In the genomic region with DNA sequence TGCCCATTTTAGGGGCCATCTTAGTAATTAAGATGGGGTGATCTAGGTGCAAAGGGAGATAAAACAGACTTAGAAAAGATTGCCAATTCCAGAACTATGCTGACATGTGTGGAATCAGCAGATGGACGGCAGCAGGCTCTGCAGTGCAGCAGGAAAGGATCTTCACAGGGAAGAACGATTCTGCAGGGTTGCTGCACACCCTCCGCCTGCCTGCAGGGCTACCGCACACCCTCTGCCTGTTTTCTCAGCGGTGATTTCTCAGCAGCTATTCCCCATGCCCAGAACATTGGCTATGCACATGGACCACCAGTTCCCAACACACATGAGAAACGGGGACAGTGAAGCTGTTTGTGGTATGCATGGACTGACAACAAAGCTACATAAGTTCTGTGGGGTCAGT, we compare ENCODE assay signal across 29 mouse cellular contexts. TPM values are rescaled to one million over a fixed set of nuclear protein-coding genes. Genes with fewer than 3 reads are reported as not detected.
DNase-seq lines count a peak whose midpoint lies in the region; ATAC-seq and TF ChIP-seq lines count a peak whose summit lies in the region.
"Had no signal": no experiment of that assay in that cellular context is flagged by ENCODE, and none has a peak within 500 bp of the region (broad histone marks: within the 10 kb centered on the region; RNA-seq: fewer than 3 reads in every experiment).

No protein-coding gene starts in this region.

- H3K79me2 ChIP-seq in heart, adult 2 months (replicated peaks; ENCODE audit: control insufficient read depth, insufficient read depth, low read length) = no peaks in the 10 kb centered on the region

- intact Hi-C loops in heart, adult 2 months (cut with DNase I) = no loop called here

- no peaks in the 10 kb centered on the region for H3K27me3 ChIP-seq in heart, adult 2 months (ENCODE audit: control insufficient read depth, insufficient read depth, low read length)
- H3K27me3 ChIP-seq in heart, embryonic 12.5 days (replicated peaks) = peaks cover 10% of the 10 kb centered on the region; the same call in 1 of the 2 replicates
- H3K27me3 ChIP-seq: embryonic facial prominence, embryonic 13.5 days; limb, embryonic 15.5 days; liver, embryonic 13.5 days; midbrain, embryonic 15.5 days; neural tube, embryonic 12.5 days had no signal

- TF ChIP-seq CTCF in heart, adult 2 months (IDR thresholded peaks at IDR 0.05) = 0 out of 2 replicates have a peak, but pooled peaks have one; percentile 2
- peak; percentile 58 for TF ChIP-seq CTCF in layer of hippocampus, adult 2 months (conservative IDR thresholded peaks at IDR 0.05)

- H3K4me3 ChIP-seq in heart, adult 2 months = no peak overlapping the region
- no peak overlapping the region for H3K4me3 ChIP-seq in heart, embryonic 12.5 days
- H3K4me3 ChIP-seq in layer of hippocampus, adult 2 months = no peak overlapping the region
- H3K4me3 ChIP-seq: embryonic facial prominence, embryonic 13.5 days; forebrain, embryonic 10.5 days; heart, embryonic 10.5 days; hindbrain, embryonic 12.5 days; kidney, embryonic 15.5 days; limb, embryonic 10.5 days; limb, embryonic 15.5 days; liver, embryonic 13.5 days; midbrain, embryonic 15.5 days; neural tube, embryonic 12.5 days had no signal

- H3K27ac ChIP-seq in heart, adult 2 months = no peak overlapping the region
- H3K27ac ChIP-seq in heart, embryonic 12.5 days (ENCODE audit: poor library complexity, severe bottlenecking) = no peak overlapping the region
- H3K27ac ChIP-seq in layer of hippocampus, adult 2 months = no peak overlapping the region
- H3K27ac ChIP-seq: embryonic facial prominence, embryonic 13.5 days; forebrain, embryonic 10.5 days; heart, embryonic 10.5 days; hindbrain, embryonic 12.5 days; kidney, embryonic 15.5 days; limb, embryonic 10.5 days; limb, embryonic 15.5 days; liver, embryonic 13.5 days; midbrain, embryonic 15.5 days; neural tube, embryonic 12.5 days had no signal

- TF ChIP-seq POLR2A in heart, adult 2 months (IDR thresholded peaks at IDR 0.05; ENCODE audit: insufficient read depth, low read depth, low read length) = no peak

- TF ChIP-seq EP300 in heart, adult 2 months (IDR thresholded peaks at IDR 0.05; ENCODE audit: insufficient read depth, low read depth, low read length) = no peak

- H3K9me3 ChIP-seq in heart, embryonic 12.5 days (replicated peaks) = no peaks in the 10 kb centered on the region
- H3K9me3 ChIP-seq: embryonic facial prominence, embryonic 13.5 days; forebrain, embryonic 10.5 days; heart, embryonic 10.5 days; hindbrain, embryonic 12.5 days; kidney, embryonic 15.5 days; limb, embryonic 10.5 days; limb, embryonic 15.5 days; liver, embryonic 13.5 days; midbrain, embryonic 15.5 days; neural tube, embryonic 12.5 days had no signal

- DNase-seq in heart, adult 2 months = no peak
- DNase-seq in layer of hippocampus, adult 2 months (ENCODE audit: low spot score in 2 of 2) = no peak
- no peak for DNase-seq in layer of hippocampus, postnatal 25 days (ENCODE audit: extremely low spot score in 1 of 2, low spot score in 1 of 2)
- peak; percentile 21 for DNase-seq in right cerebral cortex, postnatal 14 days
- no peak for DNase-seq in right cerebral cortex, postnatal 36 days (ENCODE audit: low spot score in 2 of 2)
- peak; percentile 4 for DNase-seq in layer of hippocampus, adult 9-11 months
- DNase-seq in cerebellum, adult 9-11 months = no peak
- DNase-seq: adrenal gland, postnatal 25 days; cerebellum, adult 2 months; cerebellum, postnatal 36 days; gastrocnemius, postnatal 14 days; heart, postnatal 36 days; liver, embryonic 13.5 days; lung, adult 18-20 months; lung, postnatal 10 days; right cerebral cortex, postnatal 25 days had no signal

- no peaks in the 10 kb centered on the region for H3K36me3 ChIP-seq in heart, adult 2 months (ENCODE audit: control insufficient read depth, insufficient read depth, low read length)
- no peaks in the 10 kb centered on the region for H3K36me3 ChIP-seq in heart, embryonic 12.5 days
- H3K36me3 ChIP-seq: embryonic facial prominence, embryonic 13.5 days; forebrain, embryonic 10.5 days; heart, embryonic 10.5 days; hindbrain, embryonic 12.5 days; kidney, embryonic 15.5 days; limb, embryonic 10.5 days; limb, embryonic 15.5 days; liver, embryonic 13.5 days; midbrain, embryonic 15.5 days; neural tube, embryonic 12.5 days had no signal

- 38% methylated on average over 6 of the region's 6 CpGs for WGBS in heart, adult 2 months
- 44% methylated on average over 6 of the region's 6 CpGs for WGBS in heart, embryonic 12.5 days

- no peak for ATAC-seq in heart, embryonic 12.5 days (ENCODE audit: insufficient number of reproducible peaks, low FRiP score)
- ATAC-seq: CD4-positive, CD25-positive, alpha-beta regulatory T cell, adult 4 months; forebrain, embryonic 16.5 days; midbrain, embryonic 15.5 days had no signal

- peaks cover 10% of the 10 kb centered on the region for H3K4me1 ChIP-seq in heart, adult 2 months (ENCODE audit: control insufficient read depth, insufficient read depth, low read length)
- peaks cover 3% of the 10 kb centered on the region for H3K4me1 ChIP-seq in heart, embryonic 12.5 days (replicated peaks)
- H3K4me1 ChIP-seq: embryonic facial prominence, embryonic 13.5 days; heart, embryonic 10.5 days; liver, embryonic 13.5 days; midbrain, embryonic 15.5 days had no signal

- no peak overlapping the region for H3K4me2 ChIP-seq in heart, embryonic 12.5 days
- H3K4me2 ChIP-seq: embryonic facial prominence, embryonic 13.5 days; hindbrain, embryonic 12.5 days; kidney, embryonic 15.5 days; limb, embryonic 15.5 days; liver, embryonic 13.5 days; midbrain, embryonic 15.5 days; neural tube, embryonic 12.5 days had no signal

- H3K9ac ChIP-seq in heart, adult 2 months (ENCODE audit: low read depth, low read length) = no peak overlapping the region
- H3K9ac ChIP-seq in heart, embryonic 12.5 days = no peak overlapping the region
- H3K9ac ChIP-seq: embryonic facial prominence, embryonic 13.5 days; hindbrain, embryonic 12.5 days; kidney, embryonic 15.5 days; limb, embryonic 15.5 days; liver, embryonic 13.5 days; midbrain, embryonic 15.5 days; neural tube, embryonic 12.5 days had no signal

RNA-seq across cellular contexts. Expression of a gene that starts 12.7 kb away (rescaled TPM):
- total RNA-seq in heart, adult 2 months (2021) = 10 to 100 TPM; 21.0 to 21.8 TPM
- 12.7 and 18.4 TPM in 2 replicates for polyA plus RNA-seq in heart, adult 2 months (2012; rRNA removed)
- polyA plus RNA-seq in heart, embryonic 12.5 days (2016; fragmentation: Nextera tagmentation; extraction: Ambion mirVana) = 16.0 and 19.0 TPM in 2 replicates
- 1 to 10 TPM; 4.3 to 5.7 TPM for total RNA-seq in layer of hippocampus, adult 2 months (2021)
- 1 to 10 TPM; 5.3 to 5.5 TPM for total RNA-seq in layer of hippocampus, postnatal 25 days (2021)
- total RNA-seq: granulocyte monocyte progenitor cell, adult 5-6 weeks had no signal

Comparison
In these comparisons a context has a peak if more than half of its experiments do, and no peak if none do; other contexts are left out.
1. DNase-seq: peak in right cerebral cortex, postnatal 14 days (single experiment) and layer of hippocampus, adult 9-11 months (single experiment); none in heart, adult 2 months (0 of 2), layer of hippocampus, adult 2 months (0 of 2), layer of hippocampus, postnatal 25 days (0 of 2), right cerebral cortex, postnatal 36 days (0 of 2) and cerebellum, adult 9-11 months (single experiment).